Comparison of ENCODE assay signal across 14 mouse cellular contexts in the genomic region with DNA sequence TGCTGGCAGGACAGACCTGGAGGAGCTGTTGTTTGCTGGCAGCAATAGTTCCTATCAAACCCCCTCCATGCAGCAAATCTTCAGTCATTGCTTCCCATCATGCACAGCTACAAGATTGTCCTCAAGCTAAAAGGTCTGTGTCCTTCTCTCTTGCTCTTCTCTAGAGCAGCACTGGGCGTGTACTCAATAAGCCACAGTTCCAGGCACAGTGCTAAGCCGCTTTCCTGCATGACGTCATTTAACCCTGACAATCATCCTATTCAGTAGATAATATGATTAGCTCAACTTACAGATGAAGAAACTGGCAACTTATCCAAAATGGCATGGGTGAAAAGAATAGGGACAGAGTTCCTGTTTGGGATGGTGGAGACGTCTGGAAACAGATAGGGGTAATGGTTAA.
DNase-seq lines count a peak whose midpoint lies in the region; ATAC-seq and TF ChIP-seq lines count a peak whose summit lies in the region.
"Had no signal": no experiment of that assay in that cellular context is flagged by ENCODE, and none has a peak within 500 bp of the region (broad histone marks: within the 10 kb centered on the region; RNA-seq: fewer than 3 reads in every experiment).

No protein-coding gene starts in this region.

- no peak overlapping the region for H3K27ac ChIP-seq in cerebellum, adult 2 months (ENCODE audit: insufficient read depth, low read length)
- H3K27ac ChIP-seq in midbrain, embryonic 12.5 days (replicated peaks): no peak overlapping the region
- H3K27ac ChIP-seq in midbrain, embryonic 10.5 days (replicated peaks): no peak overlapping the region
- H3K27ac ChIP-seq in midbrain, postnatal 0 days (ENCODE audit: low read depth, low read length): peak overlapping the region; percentile 90; the same call in 1 of the 2 replicates

- peaks cover 18% of the 10 kb centered on the region; the same call in 1 of the 2 replicates for H3K4me1 ChIP-seq in cerebellum, adult 2 months (ENCODE audit: control insufficient read depth, insufficient read depth, low read length)
- peaks cover 21% of the 10 kb centered on the region for H3K4me1 ChIP-seq in midbrain, embryonic 12.5 days
- H3K4me1 ChIP-seq in midbrain, embryonic 10.5 days: peaks cover 19% of the 10 kb centered on the region
- peaks cover 6% of the 10 kb centered on the region; the same call in 1 of the 2 replicates for H3K4me1 ChIP-seq in midbrain, postnatal 0 days (ENCODE audit: insufficient read depth, low read length)

- no peak for DNase-seq in cerebellum, adult 2 months
- no peak for DNase-seq in midbrain, embryonic 10.5 days (ENCODE audit: low spot score)
- DNase-seq in midbrain, postnatal 0 days (ENCODE audit: low spot score): no peak
- no peak for DNase-seq in adrenal gland, postnatal 10 days
- DNase-seq in embryo, embryonic 10.5 days (ENCODE audit: low spot score): no peak
- DNase-seq in thymus, adult 18-20 months: no peak
- DNase-seq: cerebellum, postnatal 14 days; gastrocnemius, postnatal 10 days; kidney, adult 2 months; lung, embryonic 14.5 days; right cerebral cortex, postnatal 14 days had no signal

- no peak for TF ChIP-seq POLR2A in cerebellum, adult 2 months (IDR thresholded peaks at IDR 0.05; ENCODE audit: borderline replicate concordance, insufficient read depth, low read length)

- peak overlapping the region; percentile 29 for H3K4me3 ChIP-seq in cerebellum, adult 2 months (replicated peaks; ENCODE audit: insufficient read depth, low read depth, low read length)
- H3K4me3 ChIP-seq in midbrain, embryonic 12.5 days: no peak overlapping the region
- no peak overlapping the region for H3K4me3 ChIP-seq in midbrain, embryonic 10.5 days
- peak overlapping the region; percentile 36 for H3K4me3 ChIP-seq in midbrain, postnatal 0 days (ENCODE audit: low read depth, low read length)

- no peak for ATAC-seq in cerebellum, adult (ENCODE audit: insufficient number of reproducible peaks, low FRiP score, low TSS enrichment)
- ATAC-seq in midbrain, embryonic 12.5 days (ENCODE audit: low FRiP score, low read depth): no peak
- no peak for ATAC-seq in midbrain, postnatal 0 days (ENCODE audit: low FRiP score)
- ATAC-seq: Patski had no signal

- no peak overlapping the region for H3K9ac ChIP-seq in midbrain, embryonic 12.5 days (replicated peaks)
- peak overlapping the region; percentile 1; the same call in 1 of the 2 replicates for H3K9ac ChIP-seq in midbrain, postnatal 0 days (replicated peaks; ENCODE audit: low read length, poor library complexity, severe bottlenecking)
- H3K9ac ChIP-seq: lung, embryonic 14.5 days had no signal

- H3K4me2 ChIP-seq in midbrain, embryonic 12.5 days (replicated peaks): peak overlapping the region; percentile 34
- peak overlapping the region; percentile 54 for H3K4me2 ChIP-seq in midbrain, postnatal 0 days (ENCODE audit: low read depth, low read length, poor library complexity, severe bottlenecking)
- H3K4me2 ChIP-seq: lung, embryonic 14.5 days had no signal

- TF ChIP-seq CTCF in cerebellum, adult 2 months (IDR thresholded peaks at IDR 0.05; ENCODE audit: borderline replicate concordance, insufficient read depth, low read depth, low read length): no peak
- TF ChIP-seq CTCF in midbrain, postnatal 0 days (IDR thresholded peaks at IDR 0.05): no peak

- WGBS in cerebellum, adult 2 months: 66% methylated on average over 4 of the region's 4 CpGs
- 29% methylated on average over 4 of the region's 4 CpGs for WGBS in midbrain, embryonic 12.5 days
- 47% methylated on average over 4 of the region's 4 CpGs for WGBS in midbrain, embryonic 10.5 days
- 20% methylated on average over 4 of the region's 4 CpGs for WGBS in midbrain, postnatal 0 days

- H3K9me3 ChIP-seq in midbrain, embryonic 12.5 days: no peaks in the 10 kb centered on the region
- H3K9me3 ChIP-seq in midbrain, embryonic 10.5 days (replicated peaks): no peaks in the 10 kb centered on the region
- H3K9me3 ChIP-seq in midbrain, postnatal 0 days (ENCODE audit: low read length): no peaks in the 10 kb centered on the region

- H3K27me3 ChIP-seq in cerebellum, adult 2 months (ENCODE audit: control insufficient read depth, insufficient read depth, low read length): no peaks in the 10 kb centered on the region
- H3K27me3 ChIP-seq in midbrain, embryonic 12.5 days: no peaks in the 10 kb centered on the region
- peaks cover 23% of the 10 kb centered on the region for H3K27me3 ChIP-seq in midbrain, embryonic 10.5 days (ENCODE audit: low read depth, poor library complexity, severe bottlenecking)
- no peaks in the 10 kb centered on the region for H3K27me3 ChIP-seq in midbrain, postnatal 0 days (ENCODE audit: insufficient read depth, low read length)

- H3K36me3 ChIP-seq in midbrain, embryonic 12.5 days: no peaks in the 10 kb centered on the region
- H3K36me3 ChIP-seq in midbrain, embryonic 10.5 days: no peaks in the 10 kb centered on the region
- H3K36me3 ChIP-seq in midbrain, postnatal 0 days (ENCODE audit: insufficient read depth, low read length): peaks cover 2% of the 10 kb centered on the region; the same call in 1 of the 2 replicates

Comparison
In these comparisons a context has a peak if more than half of its experiments do, and no peak if none do; other contexts are left out.
1. H3K4me3 ChIP-seq: peak in cerebellum, adult 2 months (single experiment) and midbrain, postnatal 0 days (single experiment); none in midbrain, embryonic 12.5 days (single experiment) and midbrain, embryonic 10.5 days (single experiment).